Mouse (Mus musculus) stomach, postnatal 0 days (tissue): Measurements from ENCODE around the gene Gm29666. TPM values are rescaled to one million over a fixed set of nuclear protein-coding genes. Genes with fewer than 3 reads are reported as not detected.

Source experiments
- ATAC-seq: fragments of 200-750 bp; cut with Nextera tagmentation; 2 replicates; pipeline ENCODE4 v1.8.0; 2017; ENCODE audit not compliant: low FRiP score, low TSS enrichment
- DNase-seq: peaks from one replicate; pipeline ENCODE4 v3.0.0-alpha.2; 2016; ENCODE audit warnings: low spot score
- H3K27ac ChIP-seq: fragments of 300-500 bp; sonication (generic); replicated peaks from 2 replicates; pipeline ENCODE4 v1.5.1; 2014; ENCODE audit warnings: mild to moderate bottlenecking, control low read depth
- H3K27me3 ChIP-seq: fragments of 300-500 bp; sonication (generic); 2 replicates; pipeline ENCODE4 v1.6.1; 2014; ENCODE audit warnings: low read length; ENCODE audit not compliant: control insufficient read depth, insufficient read depth
- H3K36me3 ChIP-seq: fragments of 300-500 bp; sonication (generic); 2 replicates; pipeline ENCODE4 v1.6.1; 2014; ENCODE audit warnings: low read length, mixed read lengths; ENCODE audit not compliant: control insufficient read depth, insufficient read depth
- H3K4me1 ChIP-seq: fragments of 300-500 bp; sonication (generic); replicated peaks from 2 replicates; pipeline ENCODE4 v1.6.1; 2014; ENCODE audit warnings: antibody characterized with exemption; ENCODE audit not compliant: control insufficient read depth, insufficient read depth
- H3K4me2 ChIP-seq: fragments of 300-500 bp; sonication (generic); replicated peaks from 2 replicates; pipeline ENCODE4 v1.6.1; 2014; ENCODE audit warnings: low read depth, mild to moderate bottlenecking, control low read depth, moderate library complexity
- H3K4me3 ChIP-seq: fragments of 300-500 bp; sonication (generic); 2 replicates; pipeline ENCODE4 v1.5.1; 2014; ENCODE audit warnings: low read depth, low read length, control low read depth
- H3K9ac ChIP-seq: fragments of 300-500 bp; sonication (generic); 2 replicates; pipeline ENCODE4 v1.6.1; 2014; ENCODE audit warnings: mild to moderate bottlenecking, low read length, control low read depth, mixed read lengths
- H3K9me3 ChIP-seq: fragments of 300-500 bp; sonication (generic); 2 replicates; pipeline ENCODE4 v1.6.1; 2016; ENCODE audit warnings: low read length; ENCODE audit not compliant: control insufficient read depth
- CTCF ChIP-seq: IDR thresholded peaks from 2 replicates; pipeline ENCODE4 v1.5.1; 2016; ENCODE audit warnings: antibody characterized with exemption, low read depth, mild to moderate bottlenecking, moderate library complexity
- EP300 ChIP-seq: optimal IDR thresholded peaks from 2 replicates; pipeline ENCODE3; 2016; ENCODE audit warnings: antibody characterized with exemption
- WGBS: fragments of 180-500 bp; shearing (Covaris S2); extraction: QIAGEN DNeasy Blood & Tissue Kit; methylation state at CpG from one replicate; pipeline ENCODE4 v1.1.7; 2014; 5-methylcytosine and 5-hydroxymethylcytosine counted together
- polyA plus RNA-seq: library from polyadenylated mRNA; unstranded; fragments of >200 nt; fragmentation: Nextera tagmentation; extraction: Ambion mirVana; gene quantifications from 2 replicates; pipeline ENCODE4 v1.2.1, GENCODE M21; 2015

Gm29666 gene
- 0.13 and 0.15 TPM in 2 replicates for polyA plus RNA-seq

DNA sequence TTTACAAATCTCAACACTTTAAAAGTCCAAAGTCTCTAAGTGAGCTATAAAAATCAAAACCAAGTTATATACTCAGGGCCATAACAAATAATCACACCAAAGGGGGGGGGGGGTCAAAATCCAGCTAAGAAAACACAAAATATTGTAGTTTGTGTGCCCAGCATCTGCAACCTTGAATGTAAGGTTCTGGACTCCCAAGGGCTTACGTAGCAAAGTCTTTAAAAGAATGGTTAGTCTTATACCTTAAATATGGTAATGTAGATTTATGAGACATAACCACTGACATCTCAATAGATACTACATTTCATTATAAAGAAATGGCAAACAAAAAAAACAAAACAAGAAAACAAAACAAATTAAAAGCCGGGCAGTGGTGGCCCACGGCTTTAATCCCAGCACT, at the start of gene Gm29666:
Gene Gm29666, minus strand, starts transcription at position 101 of the 400 bp plus-strand sequence.
- no peak within 1 kb of the TSS for H3K9ac ChIP-seq
- ATAC-seq (no peak), DNase-seq (no peak)
- no peak for TF ChIP-seq EP300
- no peak for TF ChIP-seq CTCF
- 93% methylated on average over 3 of the region's 3 CpGs for WGBS
- no peaks in the 10 kb centered on the region for H3K4me1 ChIP-seq
- no peak within 1 kb of the TSS for H3K4me3 ChIP-seq
- H3K9me3 ChIP-seq = no peaks in the 10 kb centered on the region
- H3K27ac ChIP-seq = no peak within 1 kb of the TSS
- H3K4me2 ChIP-seq = no peak within 1 kb of the TSS
- no peaks in the 10 kb centered on the region for H3K27me3 ChIP-seq
- no peaks in the 10 kb centered on the region for H3K36me3 ChIP-seq

DNA sequence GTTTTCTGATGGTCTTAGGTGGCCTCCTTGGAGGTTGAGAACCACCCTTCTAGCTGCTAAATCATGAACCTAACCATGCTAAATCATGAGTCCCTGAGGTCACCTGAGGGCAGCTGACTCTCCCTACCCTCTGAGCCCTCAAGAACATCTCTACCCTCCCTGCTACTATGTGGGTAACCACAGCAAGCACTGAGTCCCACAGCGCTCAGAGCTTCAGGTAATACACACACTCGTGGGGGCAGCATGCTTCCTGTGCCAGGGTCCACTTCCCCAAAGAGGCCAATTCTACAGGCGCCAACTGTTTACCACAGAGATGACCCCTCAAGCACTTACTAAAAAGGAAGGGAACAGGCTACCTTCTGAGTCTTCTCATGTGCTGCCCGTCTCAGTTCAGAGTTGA, 48.7 kb upstream of the Gm29666 start:
- Histone ChIP-seq H3K9ac (no peak overlapping the region), H3K27ac (no peak overlapping the region), H3K36me3 (no peaks in the 10 kb centered on the region), H3K4me1 (no peaks in the 10 kb centered on the region), H3K9me3 (no peaks in the 10 kb centered on the region), H3K4me2 (no peak overlapping the region), H3K27me3 (no peaks in the 10 kb centered on the region), H3K4me3 (no peak overlapping the region)
- DNase-seq (no peak), ATAC-seq (no peak)
- no peak for TF ChIP-seq CTCF
- no peak for TF ChIP-seq EP300
- WGBS = 92% methylated on average over 4 of the region's 4 CpGs

DNA sequence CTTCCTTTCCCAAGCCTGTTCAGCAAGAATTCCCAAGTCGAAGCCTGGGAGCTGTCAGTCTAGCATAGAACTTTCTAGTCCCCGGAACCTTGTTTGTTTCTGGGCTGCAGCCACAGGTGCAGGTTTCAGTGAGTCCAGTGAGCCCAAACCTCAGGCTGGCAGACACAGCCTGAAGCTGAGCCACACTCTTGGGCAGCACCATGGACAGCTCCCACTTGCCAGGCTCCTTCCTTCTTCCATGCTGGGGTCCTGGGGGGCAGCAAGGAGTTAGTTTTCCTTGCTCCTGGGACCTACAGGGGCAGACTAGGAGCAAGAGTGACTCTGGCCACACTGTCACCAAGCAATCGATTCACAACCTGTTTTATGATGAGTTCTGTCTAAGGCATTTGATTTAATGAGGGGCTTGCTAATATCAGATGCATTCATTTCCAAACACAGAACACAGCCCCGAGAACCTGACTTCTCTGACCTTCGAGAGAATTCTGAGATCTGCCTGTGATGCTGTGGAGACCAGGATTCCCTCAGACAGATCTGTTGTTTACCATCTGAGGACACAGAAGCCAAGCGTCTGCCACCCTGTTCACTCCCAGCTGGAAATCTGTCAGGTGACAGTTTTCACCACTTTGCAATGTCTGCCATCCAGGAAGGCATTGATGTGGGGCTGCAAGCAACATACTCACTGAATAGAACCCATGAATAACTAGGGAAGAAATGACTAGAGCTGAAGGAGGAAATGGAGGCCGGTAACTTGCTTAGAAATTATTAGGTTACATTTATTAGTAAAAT, 45.9 kb upstream of the Gm29666 start:
- Histone ChIP-seq H3K9me3 (no peaks in the 10 kb centered on the region), H3K27me3 (no peaks in the 10 kb centered on the region), H3K4me1 (no peaks in the 10 kb centered on the region), H3K9ac (no peak overlapping the region), H3K36me3 (no peaks in the 10 kb centered on the region), H3K4me3 (no peak overlapping the region), H3K4me2 (no peak overlapping the region), H3K27ac (no peak overlapping the region)
- TF ChIP-seq EP300 (no peak), CTCF (no peak)
- ATAC-seq = no peak
- WGBS = 50% methylated on average over 7 of the region's 7 CpGs
- peak; percentile 53 for DNase-seq

DNA sequence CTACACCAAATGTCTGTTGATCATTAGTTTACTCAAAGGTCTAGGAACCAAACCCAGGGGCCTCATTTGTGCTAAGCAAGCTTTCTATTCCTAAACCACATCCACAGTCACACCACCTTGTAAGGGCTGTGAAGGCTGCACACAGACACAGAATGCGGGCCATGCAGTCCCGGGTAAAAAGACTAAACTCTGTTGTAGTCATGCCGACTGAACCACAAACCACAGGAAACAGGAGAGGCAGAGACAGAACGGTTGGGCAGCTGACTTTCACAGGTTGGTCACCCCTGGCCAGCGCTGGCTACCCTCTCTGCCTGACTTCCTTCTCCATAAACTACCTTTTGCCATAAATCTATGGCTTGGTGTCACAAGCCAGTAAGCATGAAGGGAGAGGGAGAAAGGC, 44.9 kb upstream of the Gm29666 start:
- ATAC-seq (no peak), DNase-seq (no peak)
- Histone ChIP-seq H3K4me3 (no peak overlapping the region), H3K4me1 (no peaks in the 10 kb centered on the region), H3K27me3 (no peaks in the 10 kb centered on the region), H3K9ac (no peak overlapping the region), H3K27ac (no peak overlapping the region), H3K36me3 (no peaks in the 10 kb centered on the region), H3K9me3 (no peaks in the 10 kb centered on the region), H3K4me2 (no peak overlapping the region)
- WGBS = 77% methylated on average over 5 of the region's 5 CpGs
- TF ChIP-seq CTCF (no peak), EP300 (no peak)

DNA sequence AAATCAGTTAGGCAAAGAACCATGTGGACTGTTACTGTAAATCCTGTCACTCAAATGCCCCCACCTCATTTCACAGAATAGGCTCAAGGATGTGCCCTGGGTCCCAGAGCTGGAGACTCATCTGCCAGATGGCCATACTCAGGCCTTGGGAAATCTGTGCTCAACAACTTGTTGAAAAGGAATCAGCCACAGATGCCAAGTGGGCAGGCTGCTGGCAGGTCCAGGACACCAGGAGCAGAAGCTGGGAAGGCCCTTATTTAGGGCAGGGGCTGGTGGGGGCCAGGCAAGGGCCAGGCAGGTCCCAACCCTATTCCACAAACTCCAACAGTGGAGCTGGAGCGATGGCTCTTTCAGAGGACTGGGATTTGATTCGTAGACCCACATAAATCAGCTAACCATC, 42.7 kb upstream of the Gm29666 start:
- Histone ChIP-seq H3K4me3 (no peak overlapping the region), H3K36me3 (no peaks in the 10 kb centered on the region), H3K4me2 (no peak overlapping the region), H3K9ac (no peak overlapping the region), H3K27ac (no peak overlapping the region), H3K4me1 (no peaks in the 10 kb centered on the region), H3K9me3 (no peaks in the 10 kb centered on the region), H3K27me3 (no peaks in the 10 kb centered on the region)
- ATAC-seq (no peak), DNase-seq (no peak)
- TF ChIP-seq CTCF (no peak), EP300 (no peak)
- 77% methylated on average over 2 of the region's 2 CpGs for WGBS

DNA sequence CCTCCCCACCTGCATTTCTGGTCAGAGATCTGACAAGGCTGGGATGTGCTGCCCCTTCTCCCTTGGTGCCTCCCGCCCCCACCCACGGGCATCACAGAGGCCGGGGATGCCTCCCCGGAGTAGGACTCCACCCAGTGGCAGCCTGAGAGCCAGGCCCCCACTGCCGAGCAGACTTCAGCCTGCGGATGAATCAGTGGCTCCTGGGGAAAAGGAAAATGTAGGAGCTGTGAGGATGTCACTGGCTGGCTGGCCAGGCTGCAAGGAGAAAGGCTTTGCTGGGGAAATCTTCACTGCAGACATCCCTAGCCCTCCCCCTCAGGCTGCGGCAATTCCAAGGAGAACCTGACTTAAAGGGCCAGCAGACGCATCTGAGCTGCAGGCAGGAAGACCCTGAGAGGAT, 40.9 kb upstream of the Gm29666 start:
- H3K4me1 ChIP-seq = no peaks in the 10 kb centered on the region
- no peaks in the 10 kb centered on the region for H3K36me3 ChIP-seq
- no peak overlapping the region for H3K4me2 ChIP-seq
- H3K27ac ChIP-seq = no peak overlapping the region
- ATAC-seq (no peak), DNase-seq (no peak)
- TF ChIP-seq EP300 (no peak), CTCF (peak; percentile 19; the same call in 1 of the 2 replicates)
- no peaks in the 10 kb centered on the region for H3K27me3 ChIP-seq
- H3K4me3 ChIP-seq = no peak overlapping the region
- WGBS = 30% methylated on average over 8 of the region's 8 CpGs
- no peaks in the 10 kb centered on the region for H3K9me3 ChIP-seq
- no peak overlapping the region for H3K9ac ChIP-seq
